Mouse (Mus musculus): ENCODE data around the gene Sord.

Gene Sord

GRCm38 (mm10) chr2:122301081-122301920 lies 66.8 kb downstream of the Sord start:
- DNase-seq (ENCODE audit: low read depth in 2 of 2, low spot score in 2 of 2) = peak in 1 of 2 experiments; percentile 35

GRCm38 (mm10) chr2:122301921-122302573 lies 67.5 kb downstream of the Sord start:
- DNase-seq (ENCODE audit: low read depth in 2 of 2, low spot score in 2 of 2) = no peak

GRCm38 (mm10) chr2:122302574-122303241 lies 68.2 kb downstream of the Sord start:
- peak; percentile 63 to 75 for DNase-seq (ENCODE audit: low read depth in 2 of 2, low spot score in 2 of 2)

GRCm38 (mm10) chr2:122304544-122304943 lies 70.0 kb downstream of the Sord start:
- no peak for DNase-seq (ENCODE audit: low read depth in 2 of 2, low spot score in 2 of 2)

GRCm38 (mm10) chr2:122305097-122305892 lies 70.7 kb downstream of the Sord start:
- no peak for DNase-seq (ENCODE audit: low read depth in 2 of 2, low spot score in 2 of 2)

GRCm38 (mm10) chr2:122306184-122306583 lies 71.6 kb downstream of the Sord start:
- no peak for DNase-seq (ENCODE audit: low read depth in 2 of 2, low spot score in 2 of 2)

GRCm38 (mm10) chr2:122309647-122310046 lies 75.1 kb downstream of the Sord start:
- DNase-seq (ENCODE audit: low read depth in 2 of 2, low spot score in 2 of 2) = no peak

GRCm38 (mm10) chr2:122311561-122311960 lies 77.0 kb downstream of the Sord start:
- DNase-seq (ENCODE audit: low read depth in 2 of 2, low spot score in 2 of 2) = no peak

- DNase-seq (ENCODE audit: low read depth in 2 of 2, low spot score in 2 of 2) = peak; percentile 56 to 65
Observed at GRCm38 (mm10) chr2:122312722-122313417, 78.3 kb downstream of the Sord start.

- no peak for DNase-seq (ENCODE audit: low read depth in 2 of 2, low spot score in 2 of 2)
Observed at GRCm38 (mm10) chr2:122313536-122313935, 79.0 kb downstream of the Sord start, which contains the start of gene Duoxa1. Gene Duoxa1, minus strand, starts transcription at chr2:122313730.

Measured in CD8-positive naive resting alpha-beta T cell, adult 2 months (primary cell).